In genomic region chr19:24583956-24584355, GRCm38 (mm10) we compare ENCODE assay signal across 19 mouse cellular contexts. TPM values are rescaled to one million over a fixed set of nuclear protein-coding genes. Genes with fewer than 3 reads are reported as not detected.
DNase-seq lines count a peak whose midpoint lies in the region; TF ChIP-seq lines count a peak whose summit lies in the region.
"Had no signal": no experiment of that assay in that cellular context is flagged by ENCODE, and none has a peak within 500 bp of the region (broad histone marks: within the 10 kb centered on the region; RNA-seq: fewer than 3 reads in every experiment).

No protein-coding gene starts in this region.

- intact Hi-C loops in left cerebral cortex, adult 2 months (cut with DNase I): no loop called here

- no peak overlapping the region for H3K4me3 ChIP-seq in cortical plate, adult 2 months (ENCODE audit: insufficient read depth, low read length)
- no peak overlapping the region for H3K4me3 ChIP-seq in left cerebral cortex, adult 2 months
- H3K4me3 ChIP-seq: embryonic facial prominence, embryonic 12.5 days; heart, embryonic 12.5 days; limb, embryonic 12.5 days; midbrain, embryonic 10.5 days; neural tube, embryonic 15.5 days had no signal

- DNase-seq in layer of hippocampus, adult 18-20 months (ENCODE audit: low spot score in 2 of 2): peak; percentile 21 to 74
- DNase-seq in layer of hippocampus, postnatal 25 days (ENCODE audit: extremely low spot score in 1 of 2, low spot score in 1 of 2): no peak
- DNase-seq in brain, adult 2 months (ENCODE audit: low read depth, low spot score): peak; percentile 70
- no peak for DNase-seq in left cerebral cortex, adult 2 months (ENCODE audit: extremely low spot score in 1 of 2, low spot score in 2 of 2)
- DNase-seq in adrenal gland, adult 2 months: no peak
- DNase-seq in cerebellum, adult 11-12 months: no peak
- DNase-seq: adrenal gland, postnatal 14 days; forebrain, postnatal 0 days; gastrocnemius, postnatal 14 days; heart, postnatal 10 days; kidney, postnatal 25 days; liver, postnatal 0 days had no signal

- TF ChIP-seq POLR2A in cortical plate, adult 2 months (IDR thresholded peaks at IDR 0.05; ENCODE audit: extremely low read depth, insufficient read depth, low read length): no peak

- peak overlapping the region; percentile 32; the same call in 1 of the 2 replicates for H3K27ac ChIP-seq in cortical plate, adult 2 months (ENCODE audit: insufficient read depth, low read length)
- peak overlapping the region; percentile 58 for H3K27ac ChIP-seq in left cerebral cortex, adult 2 months
- H3K27ac ChIP-seq: embryonic facial prominence, embryonic 12.5 days; hindbrain, postnatal 0 days; limb, embryonic 12.5 days; midbrain, embryonic 10.5 days; neural tube, embryonic 15.5 days had no signal

- no peak for TF ChIP-seq CTCF in cortical plate, adult 2 months (IDR thresholded peaks at IDR 0.05; ENCODE audit: extremely low read depth, insufficient read depth, low read length)
- TF ChIP-seq CTCF in left cerebral cortex, adult 2 months (IDR thresholded peaks at IDR 0.05): no peak

- H3K4me1 ChIP-seq in cortical plate, adult 2 months (ENCODE audit: control insufficient read depth, insufficient read depth, low read length): peaks cover 3% of the 10 kb centered on the region
- H3K4me1 ChIP-seq: embryonic facial prominence, embryonic 12.5 days; heart, embryonic 12.5 days; limb, embryonic 12.5 days; midbrain, embryonic 10.5 days had no signal

RNA-seq across cellular contexts. Expression of gene Pip5k1b, which starts 28.3 kb away (rescaled TPM):
- 10 to 100 TPM; 70.0 to 70.8 TPM for total RNA-seq in layer of hippocampus, adult 18-20 months (2021)
- 10 to 100 TPM; 63.7 to 64.4 TPM for total RNA-seq in layer of hippocampus, postnatal 25 days (2021)
- polyA plus RNA-seq in cortical plate, adult 2 months (2012; rRNA removed): 11.9 and 15.4 TPM in 2 replicates
- 10 to 100 TPM; 28.9 to 29.9 TPM for total RNA-seq in left cerebral cortex, adult 2 months (2021)
- 10 to 100 TPM; 14.2 to 18.7 TPM for total RNA-seq in adrenal gland, adult 2 months (2021)
- 3.6 and 4.3 TPM in 2 replicates for polyA plus RNA-seq in adrenal gland, adult 2 months (2012; rRNA removed)

Comparison
In these comparisons a context has a peak if more than half of its experiments do, and no peak if none do; other contexts are left out.
1. DNase-seq: peak in layer of hippocampus, adult 18-20 months (2 of 2) and brain, adult 2 months (single experiment); none in layer of hippocampus, postnatal 25 days (0 of 2), left cerebral cortex, adult 2 months (0 of 2), adrenal gland, adult 2 months (single experiment) and cerebellum, adult 11-12 months (single experiment).